Mouse (Mus musculus) T-helper 17 cell (primary cell): ENCODE data around the gene Cxcl17.

Source experiments
- in situ Hi-C, 2 experiments: fragments of 300-600 bp; cut with MboI, MseI; formaldehyde crosslinking; loops; 1 replicate in 1 of 2; 2 replicates in 1 of 2; pipeline ENCODE4 v1.15.1; 2025; ENCODE audit warnings: high pct_unique_total_duplicates in 2 of 2

Cxcl17 gene

DNA sequence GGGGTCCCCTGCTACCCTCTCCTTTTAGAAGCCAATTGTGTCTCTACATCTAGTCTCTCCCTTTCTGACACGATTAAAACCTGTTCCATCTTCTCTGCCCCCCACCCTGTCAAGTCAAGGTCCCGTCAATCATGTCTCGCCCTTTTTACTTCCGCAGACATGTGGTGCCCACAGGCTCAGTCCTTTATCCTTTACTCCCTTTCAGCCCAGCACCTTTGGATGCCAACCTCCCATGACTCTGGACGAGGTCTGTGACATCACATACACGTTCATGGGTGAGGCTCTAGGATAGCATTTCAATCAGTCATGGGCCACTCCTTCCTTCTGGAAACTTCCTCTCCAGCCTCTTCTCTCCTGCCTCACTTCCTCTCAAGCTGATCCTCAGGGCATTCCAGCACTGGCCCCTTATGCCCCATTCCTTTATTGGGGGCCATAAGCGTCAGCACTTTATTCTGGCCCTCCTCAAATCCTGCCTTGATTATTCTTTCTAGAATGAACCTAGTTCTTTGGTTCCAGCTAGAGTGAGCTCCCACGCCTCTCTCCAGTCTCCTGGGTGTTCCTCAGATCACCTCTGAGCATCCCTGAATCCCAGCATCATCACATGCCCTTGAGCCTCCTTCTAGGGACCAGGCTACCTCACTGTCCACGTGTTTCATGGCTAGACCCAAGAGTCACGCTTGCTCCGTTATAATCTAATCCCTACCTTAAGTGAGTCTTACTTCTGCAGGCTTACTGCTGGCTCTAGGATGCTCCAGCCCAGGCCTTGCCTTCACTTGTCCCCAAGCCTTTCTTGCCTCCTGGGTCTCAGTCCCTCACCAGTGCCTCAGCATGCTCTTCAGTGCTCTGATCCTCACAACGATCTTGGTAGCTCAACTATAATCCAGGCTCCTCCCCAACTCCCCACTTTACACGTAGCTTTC, 34.2 kb downstream of the Cxcl17 start:
- in situ Hi-C loops: loop anchor here in 1 of 2 experiments (25.0 kb wide), 2 partner anchors 1291 to 1809 kb away; partner anchors contain the start of genes BC024978, Gm21983, Mia and Rab4b

GRCm38 (mm10) chr7:25377100-25377700, 35.5 kb downstream of the Cxcl17 start:
- in situ Hi-C loops: loop anchor here in 1 of 2 experiments (25.0 kb wide), 2 partner anchors 1290 to 1810 kb away; partner anchors contain the start of genes BC024978, Gm21983, Mia and Rab4b

DNA sequence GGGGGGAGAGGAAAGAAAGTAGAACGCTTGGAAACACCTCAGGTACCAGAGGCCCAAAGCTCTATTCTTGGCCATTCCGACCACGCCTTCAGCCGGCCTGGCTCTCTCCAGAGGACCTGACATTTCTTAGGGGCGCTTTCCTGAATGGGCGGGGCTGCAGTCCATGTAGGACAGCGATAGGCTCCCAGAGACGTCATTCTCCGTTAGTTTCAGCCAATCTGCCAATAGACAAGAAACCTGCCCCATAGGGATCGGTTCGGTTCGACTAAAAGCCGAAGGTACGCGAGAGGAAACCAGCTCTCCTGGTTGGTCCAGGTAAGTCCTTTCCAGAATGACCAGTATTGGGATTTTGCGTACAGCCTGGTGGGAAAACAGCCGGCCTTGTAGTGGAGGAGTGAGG, 36.1 kb downstream of the Cxcl17 start:
- in situ Hi-C loops: loop anchor here in 1 of 2 experiments (25.0 kb wide), 2 partner anchors 1289 to 1811 kb away; partner anchors contain the start of genes BC024978, Gm21983, Mia and Rab4b

DNA sequence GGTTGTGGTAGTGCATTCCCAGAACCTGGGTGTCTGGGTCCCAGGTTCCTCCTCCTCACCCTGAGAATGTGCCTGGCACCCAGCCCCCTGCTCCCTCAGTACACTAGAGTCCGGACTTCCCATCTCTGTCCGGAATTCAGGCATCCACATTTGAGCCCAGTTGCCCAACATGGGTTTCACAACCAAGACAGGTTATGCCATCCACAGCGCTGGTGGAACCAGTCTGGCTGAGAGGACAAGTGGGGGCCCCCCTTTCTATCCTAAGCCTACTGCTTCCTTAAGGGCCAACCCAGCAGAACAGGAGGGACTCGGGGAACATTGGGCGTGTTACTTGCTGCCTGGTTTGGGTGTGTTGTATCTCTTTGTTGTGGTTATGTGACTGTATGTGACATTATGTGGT, 40.2 kb downstream of the Cxcl17 start:
- in situ Hi-C loops: no loop called here

- in situ Hi-C loops: no loop called here
These were observed 43.5 kb downstream of the Cxcl17 start, which contains the start of gene Cnfn for GRCm38 (mm10) chr7:25369058-25369749. TSS of gene Cnfn (minus strand) at chr7:25369724.

DNA sequence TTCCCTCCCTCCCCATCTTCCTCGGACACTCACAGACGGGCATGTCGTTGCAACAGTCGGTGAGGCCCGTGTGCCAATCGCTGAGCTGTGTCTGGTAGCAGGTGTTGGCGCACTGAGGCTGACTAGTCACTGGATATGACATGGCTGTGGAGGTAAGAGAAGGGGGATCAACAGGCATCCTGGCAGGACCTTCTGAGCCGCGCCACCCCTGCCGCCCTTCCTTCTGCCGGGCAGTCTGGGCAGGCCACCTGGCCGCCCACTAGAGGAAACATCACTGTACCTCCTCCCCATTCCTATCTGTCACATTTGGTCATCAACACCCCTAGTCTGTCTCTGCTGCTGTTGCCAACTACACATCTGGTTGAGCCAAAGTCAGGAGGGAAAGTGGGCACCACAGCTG, 44.4 kb downstream of the Cxcl17 start:
- in situ Hi-C loops: no loop called here

GRCm38 (mm10) chr7:25367632-25368293, 44.9 kb downstream of the Cxcl17 start:
- in situ Hi-C loops: no loop called here

- in situ Hi-C loops: no loop called here
These were observed 46.6 kb downstream of the Cxcl17 start for GRCm38 (mm10) chr7:25365937-25366625.

- in situ Hi-C loops: no loop called here
These were observed 49.1 kb downstream of the Cxcl17 start for GRCm38 (mm10) chr7:25363632-25364031.

- in situ Hi-C loops: no loop called here
These were observed 49.5 kb downstream of the Cxcl17 start for GRCm38 (mm10) chr7:25363151-25363550.

- in situ Hi-C loops: no loop called here
These were observed 53.9 kb downstream of the Cxcl17 start for GRCm38 (mm10) chr7:25358721-25359206.
